Mouse (Mus musculus): ENCODE results near the gene Stard10.

Stard10 gene

DNA sequence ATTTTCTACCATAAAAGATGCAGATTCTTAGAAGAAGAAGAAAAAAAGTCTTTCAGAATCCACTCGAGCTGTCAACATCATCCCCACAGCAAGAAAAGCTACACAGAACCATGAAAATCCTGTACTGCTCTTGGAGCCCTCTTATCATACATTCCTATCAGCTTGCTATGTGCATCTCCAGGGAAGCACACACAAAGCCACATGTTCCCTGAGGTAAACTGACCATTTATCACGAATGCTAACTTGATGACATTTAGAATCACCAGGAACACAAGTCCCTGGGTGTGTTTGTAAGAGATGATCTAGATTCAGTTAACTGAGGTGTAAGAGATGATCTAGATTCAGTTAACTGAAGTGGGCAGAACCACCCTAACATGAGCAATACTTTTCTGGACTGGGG lies 10.0 kb upstream of the Stard10 start:
- DNase-seq, result no peak

- DNase-seq, result no peak
Observed at GRCm38 (mm10) chr7:101309985-101310326, 6.9 kb upstream of the Stard10 start.

GRCm38 (mm10) chr7:101310327-101311028 lies 6.4 kb upstream of the Stard10 start:
- peak; percentile 98 for DNase-seq

GRCm38 (mm10) chr7:101311061-101311460 lies 5.8 kb upstream of the Stard10 start:
- DNase-seq, result no peak

- no peak for DNase-seq
Observed at GRCm38 (mm10) chr7:101313033-101313432, 3.9 kb upstream of the Stard10 start.

DNA sequence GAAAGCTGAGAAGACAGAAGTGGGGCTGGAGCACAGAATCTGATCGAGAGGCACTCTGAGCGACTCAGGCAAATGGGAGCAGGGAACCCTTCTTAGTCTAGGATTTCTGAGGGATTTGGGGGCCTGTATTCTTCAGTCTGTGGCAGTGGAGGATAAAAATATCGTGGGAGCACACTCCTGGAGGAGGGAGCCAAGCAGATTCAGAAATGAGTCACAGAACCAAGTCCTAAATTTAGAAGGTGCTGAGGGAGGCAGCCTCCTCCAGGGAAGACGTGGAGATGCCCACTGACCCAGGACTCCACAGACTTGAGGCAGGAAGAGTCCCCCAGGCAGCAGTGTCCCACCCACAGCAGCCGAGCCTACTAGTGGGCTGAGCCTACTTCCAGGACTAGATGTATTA lies 2.5 kb upstream of the Stard10 start:
- peak; percentile 57 for DNase-seq

DNA sequence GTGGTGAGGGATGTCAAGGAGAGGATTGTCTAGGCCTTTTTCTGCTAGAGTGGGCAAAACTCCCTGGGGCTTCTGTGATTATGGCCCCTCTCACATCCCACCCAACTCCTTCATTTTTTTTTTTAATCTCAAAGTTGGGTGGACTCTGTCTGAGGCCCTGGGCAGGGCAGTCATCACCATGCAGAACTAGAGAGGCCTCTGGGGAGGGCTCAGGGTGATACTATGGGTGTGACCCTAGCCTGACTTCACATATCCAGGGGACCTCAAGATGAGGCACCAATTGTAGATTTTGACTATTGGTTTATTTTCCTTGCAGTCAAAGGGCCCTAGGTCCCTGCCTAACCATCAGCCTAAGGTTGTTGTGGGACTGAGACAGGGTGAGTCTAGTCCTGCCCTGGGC lies 1.2 kb upstream of the Stard10 start:
- no peak for DNase-seq

- DNase-seq, result no peak
Observed at GRCm38 (mm10) chr7:101316591-101317001, 290 bp upstream of the Stard10 start.

GRCm38 (mm10) chr7:101318848-101319247 lies 2.0 kb downstream of the Stard10 start:
- no peak for DNase-seq

- DNase-seq, result no peak
Observed at GRCm38 (mm10) chr7:101319796-101320195, 2.9 kb downstream of the Stard10 start.

- DNase-seq, result peak; percentile 60
Observed at GRCm38 (mm10) chr7:101320399-101321217, 3.7 kb downstream of the Stard10 start.

GRCm38 (mm10) chr7:101321218-101321827 lies 4.4 kb downstream of the Stard10 start:
- peak; percentile 37 for DNase-seq

DNA sequence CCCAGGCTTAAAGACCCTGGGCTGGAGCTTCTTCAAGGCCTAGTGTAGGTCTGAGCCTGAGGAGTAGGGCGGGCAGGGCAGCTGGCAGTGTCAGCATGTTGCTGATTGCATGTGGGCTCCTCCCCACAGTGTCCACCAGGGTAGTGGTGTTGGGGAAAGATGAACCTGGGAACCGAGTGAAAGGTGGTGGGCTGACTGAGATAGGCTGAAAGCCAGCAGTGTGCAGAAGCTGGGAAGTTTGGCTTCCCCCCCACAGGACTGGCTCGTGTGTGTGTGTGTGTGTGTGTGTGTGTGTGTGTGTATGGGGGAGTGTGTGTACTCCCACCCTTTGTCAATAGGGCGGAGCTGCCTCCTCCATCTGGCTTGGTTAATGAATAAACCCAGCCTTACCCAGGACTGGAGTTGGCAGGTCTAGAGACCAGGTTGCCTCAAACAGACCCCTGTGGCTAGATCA lies 6.3 kb downstream of the Stard10 start:
- no peak for DNase-seq

- no peak for DNase-seq
Observed at GRCm38 (mm10) chr7:101324142-101324962, 7.5 kb downstream of the Stard10 start.

- DNase-seq, result no peak
Observed at GRCm38 (mm10) chr7:101326006-101326405, 9.1 kb downstream of the Stard10 start.

GRCm38 (mm10) chr7:101327263-101327662 lies 10.4 kb downstream of the Stard10 start:
- no peak for DNase-seq

DNA sequence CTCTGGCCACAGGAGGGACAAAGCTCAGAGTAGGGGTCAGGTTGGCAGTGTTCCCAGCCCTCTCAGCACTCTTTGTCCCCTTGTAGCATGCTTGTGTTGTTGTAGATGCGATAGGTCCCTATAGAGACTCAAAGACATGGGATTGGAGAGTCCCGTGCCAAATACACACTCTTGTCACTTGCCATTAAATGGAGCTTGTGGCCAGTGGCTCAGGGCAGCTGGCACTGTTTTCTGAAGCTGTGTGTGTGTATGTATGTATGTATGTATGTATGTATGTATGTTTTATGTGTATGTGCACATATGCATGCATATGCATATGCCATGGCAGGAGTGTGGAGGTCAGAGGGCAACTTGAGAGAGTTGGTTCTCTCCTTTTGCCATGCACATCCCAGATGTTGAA lies 10.9 kb downstream of the Stard10 start:
- no peak for DNase-seq

GRCm38 (mm10) chr7:101328621-101329158 lies 11.8 kb downstream of the Stard10 start:
- DNase-seq, result peak; percentile 76

DNA sequence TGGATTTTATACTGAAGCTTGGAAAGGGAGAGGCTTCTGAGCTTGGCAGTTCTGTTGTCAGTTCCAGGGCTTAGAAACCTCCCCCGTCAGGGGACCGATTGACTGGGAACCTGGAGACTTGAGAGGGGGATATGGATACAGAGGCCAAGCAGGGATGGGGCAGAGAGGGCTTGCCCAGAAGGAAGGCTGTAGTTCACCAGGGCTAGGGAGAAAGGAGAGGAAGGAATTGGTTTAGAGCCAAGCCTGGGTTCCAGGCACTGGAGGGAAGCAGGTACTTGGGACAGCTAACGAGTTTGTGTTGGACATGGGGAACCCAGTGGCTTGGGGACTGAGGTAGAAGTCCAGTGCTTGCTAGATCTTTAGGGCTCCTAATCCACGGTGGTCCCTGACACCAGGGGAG lies 12.7 kb downstream of the Stard10 start:
- no peak for DNase-seq

DNA sequence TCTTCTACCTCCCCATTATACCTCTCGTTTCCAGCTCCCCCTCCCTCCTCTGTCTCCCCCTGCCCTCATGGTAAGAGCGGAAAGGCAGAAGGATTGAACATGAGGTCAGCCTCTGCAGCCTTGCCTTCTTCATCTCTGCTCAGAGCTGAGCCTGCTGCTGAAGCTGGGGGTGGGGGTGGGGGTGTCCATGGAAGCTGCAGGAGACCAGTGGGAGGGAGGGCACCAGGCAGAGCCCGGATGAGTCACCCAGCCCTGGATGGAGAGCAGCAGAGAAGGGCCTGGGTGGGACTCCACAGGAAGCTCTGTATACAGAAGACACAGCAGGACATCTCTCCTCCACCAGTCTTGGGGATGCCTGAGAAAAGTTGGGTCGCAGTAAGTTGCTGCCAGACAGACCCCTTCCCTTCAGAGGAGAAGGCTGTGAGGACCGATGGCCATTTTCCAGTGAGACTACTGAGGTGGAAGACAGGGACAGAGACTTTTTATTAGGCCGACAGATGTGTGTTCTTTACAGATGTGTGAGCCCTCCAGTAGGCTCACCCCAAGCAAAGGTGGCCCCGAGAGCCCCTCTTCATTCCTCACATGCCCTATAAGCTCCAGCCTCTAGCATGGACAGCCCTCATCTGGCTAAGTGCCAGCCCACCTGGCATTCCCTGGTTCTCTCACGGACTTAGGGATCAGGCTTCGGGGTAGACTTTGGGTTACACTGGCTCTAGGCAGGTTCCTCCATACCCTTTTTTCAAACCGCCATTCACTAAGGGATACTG lies 13.4 kb downstream of the Stard10 start:
- DNase-seq, result no peak

DNA sequence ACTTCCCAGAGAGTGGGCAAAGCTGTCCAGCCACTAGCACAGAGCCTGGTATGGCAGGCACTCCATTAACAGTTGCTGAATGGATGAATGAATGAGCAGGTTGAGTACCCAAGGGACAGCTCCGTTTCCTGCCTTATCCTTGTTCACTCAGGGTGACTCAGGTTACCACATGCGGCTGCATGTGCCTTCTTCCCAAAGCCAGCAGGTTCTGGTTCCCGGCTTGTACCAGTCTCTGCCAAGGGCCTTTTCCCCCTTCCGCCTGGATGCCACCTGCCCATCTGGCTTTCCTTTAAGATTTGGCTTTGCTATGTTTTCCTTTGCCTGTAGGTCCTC lies 13.9 kb downstream of the Stard10 start:
- DNase-seq, result no peak

Data from right cerebral cortex, postnatal 25 days (tissue).